Mouse (Mus musculus) thymus, adult 2 months (tissue): Measurements from ENCODE around the gene C1qtnf2. TPM values are rescaled to one million over a fixed set of nuclear protein-coding genes. Genes with fewer than 3 reads are reported as not detected.

Source experiments
- DNase-seq: peaks from one replicate; pipeline ENCODE4 v3.0.0; 2021
- H3K27ac ChIP-seq: fragments of 200-500 bp; 2 replicates; pipeline ENCODE4 v1.5.1; 2012; ENCODE audit warnings: low read length, control low read depth; ENCODE audit not compliant: control insufficient read depth, insufficient read depth
- H3K27me3 ChIP-seq: fragments of 200-500 bp; 2 replicates; pipeline ENCODE4 v1.6.1; 2012; ENCODE audit warnings: mild to moderate bottlenecking, low read length, moderate library complexity, mixed read lengths; ENCODE audit not compliant: control insufficient read depth, insufficient read depth
- H3K36me3 ChIP-seq: fragments of 200-500 bp; 2 replicates; pipeline ENCODE4 v1.6.1; 2012; ENCODE audit warnings: mild to moderate bottlenecking, low read length, moderate library complexity; ENCODE audit not compliant: control insufficient read depth, insufficient read depth
- H3K4me1 ChIP-seq: fragments of 200-500 bp; replicated peaks from 2 replicates; pipeline ENCODE4 v1.6.1; 2012; ENCODE audit warnings: low read length; ENCODE audit not compliant: control insufficient read depth, insufficient read depth
- H3K4me3 ChIP-seq: fragments of 200-500 bp; 2 replicates; pipeline ENCODE4 v1.5.1; 2012; ENCODE audit warnings: mild to moderate bottlenecking, low read length, control low read depth, moderate library complexity; ENCODE audit not compliant: control insufficient read depth, insufficient read depth
- CTCF ChIP-seq: fragments of 200-500 bp; IDR thresholded peaks from 2 replicates; pipeline ENCODE4 v1.5.1; 2012; ENCODE audit warnings: mild to moderate bottlenecking, control low read depth, low read length, moderate library complexity, borderline replicate concordance; ENCODE audit not compliant: control insufficient read depth, poor library complexity, insufficient read depth; ENCODE audit errors: extremely low read depth
- POLR2A ChIP-seq: fragments of 200-500 bp; IDR thresholded peaks from 2 replicates; pipeline ENCODE4 v1.6.1; 2012; ENCODE audit warnings: mild to moderate bottlenecking, low read length, control low read depth, moderate library complexity; ENCODE audit not compliant: control insufficient read depth, poor library complexity, insufficient read depth; ENCODE audit errors: extremely low read depth
- WGBS: fragments of 180-500 bp; shearing (Covaris S2); methylation state at CpG from one replicate; pipeline ENCODE4 v1.1.7; 2018; 5-methylcytosine and 5-hydroxymethylcytosine counted together
- polyA plus RNA-seq: library from polyadenylated mRNA; depleted of rRNA; stranded (reverse); fragments of >200 nt; gene quantifications from 2 replicates; pipeline ENCODE4 v1.2.3, GENCODE M21; 2012; rRNA removed

The C1qtnf2 gene
- polyA plus RNA-seq, 1 experiment, result 3.0 TPM

DNA sequence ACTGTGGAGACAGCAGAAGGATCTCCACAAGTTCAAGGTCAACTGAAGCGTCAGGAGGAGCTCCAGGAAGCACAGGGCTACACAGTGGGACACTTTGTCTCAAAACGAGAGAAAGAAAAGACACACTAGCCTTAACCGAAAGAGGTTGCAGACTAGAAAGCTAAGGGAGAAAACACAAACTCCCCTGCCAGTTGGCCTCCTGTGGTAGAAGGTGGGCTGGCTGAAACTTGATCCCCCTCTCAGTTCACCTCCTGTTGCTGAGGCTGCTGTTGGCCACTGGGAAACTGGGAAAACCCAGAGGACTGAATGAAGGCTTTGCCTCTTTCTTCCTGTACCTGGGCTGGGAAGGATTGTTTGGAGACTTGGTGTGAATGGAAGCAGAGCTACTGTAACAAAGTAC lies 56.0 kb downstream of the C1qtnf2 start:
- WGBS, result 86% methylated on average over 3 of the region's 3 CpGs
- H3K4me1 ChIP-seq, result peaks cover 3% of the 10 kb centered on the region

DNA sequence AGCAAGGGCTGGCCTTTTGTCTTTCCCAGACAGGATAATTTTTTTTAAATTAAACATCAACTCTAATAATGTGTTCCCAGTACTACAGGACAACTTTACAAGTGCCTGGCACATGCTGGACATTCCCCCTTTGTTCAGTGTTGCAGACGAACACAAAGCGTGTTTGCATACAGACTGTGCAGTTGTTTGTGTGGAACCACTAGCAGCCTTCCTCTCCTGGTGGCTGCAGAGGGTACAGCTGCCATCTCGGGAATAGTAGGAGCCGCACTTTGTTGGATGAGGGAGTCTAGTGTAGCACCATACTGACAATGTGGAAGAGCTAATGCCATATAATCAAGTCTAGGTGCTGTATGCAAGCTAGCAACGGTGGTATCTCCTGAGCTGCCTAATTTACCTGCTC lies 57.5 kb downstream of the C1qtnf2 start:
- DNase-seq, result no peak
- WGBS, result 97% methylated on average over 5 of the region's 5 CpGs

More for the DNA sequence above, 56.0 kb downstream of the C1qtnf2 start:
- no peaks in the 10 kb centered on the region for H3K36me3 ChIP-seq
- TF ChIP-seq POLR2A, result no peak
- H3K27me3 ChIP-seq, result no peaks in the 10 kb centered on the region
- no peak for DNase-seq
- no peak overlapping the region for H3K4me3 ChIP-seq
- no peak overlapping the region for H3K27ac ChIP-seq

GRCm38 (mm10) chr11:43537074-43537473 lies 63.0 kb downstream of the C1qtnf2 start:
- no peak for TF ChIP-seq CTCF
- no peak for TF ChIP-seq POLR2A
- Histone ChIP-seq H3K27me3 (no peaks in the 10 kb centered on the region), H3K27ac (no peak overlapping the region), H3K4me1 (no peaks in the 10 kb centered on the region), H3K4me3 (no peak overlapping the region), H3K36me3 (no peaks in the 10 kb centered on the region)
- no peak for DNase-seq
- WGBS, result 97% methylated on average over 6 of the region's 6 CpGs

More for the DNA sequence above, 57.5 kb downstream of the C1qtnf2 start:
- Histone ChIP-seq H3K4me1 (peaks cover 3% of the 10 kb centered on the region), H3K4me3 (no peak overlapping the region), H3K36me3 (no peaks in the 10 kb centered on the region), H3K27me3 (no peaks in the 10 kb centered on the region), H3K27ac (no peak overlapping the region)
- TF ChIP-seq CTCF (no peak), POLR2A (no peak)

- TF ChIP-seq POLR2A (no peak), CTCF (no peak)
- Histone ChIP-seq H3K27me3 (no peaks in the 10 kb centered on the region), H3K27ac (no peak overlapping the region), H3K4me3 (no peak overlapping the region), H3K36me3 (no peaks in the 10 kb centered on the region), H3K4me1 (peaks cover 16% of the 10 kb centered on the region)
- WGBS, result 89% methylated on average over 6 of the region's 6 CpGs
- no peak for DNase-seq
Observed at GRCm38 (mm10) chr11:43539863-43540262, 65.8 kb downstream of the C1qtnf2 start.

Other genes starting within 250 kb of the C1qtnf2 start
- gene Pttg1, start 48.0 kb upstream of the C1qtnf2 start, polyA plus RNA-seq, result 28.5 and 38.8 TPM in 2 replicates
- gene Slu7, start 40.5 kb upstream of the C1qtnf2 start, polyA plus RNA-seq, result 4.1 and 4.5 TPM in 2 replicates
- gene Ccnjl, start 54.5 kb downstream of the C1qtnf2 start, polyA plus RNA-seq, result 9.4 and 10.3 TPM in 2 replicates
- gene 4933415A04Rik, start 112.8 kb downstream of the C1qtnf2 start, polyA plus RNA-seq, result 0.59 and 0.81 TPM in 2 replicates
- gene Fabp6, start 127.3 kb downstream of the C1qtnf2 start, polyA plus RNA-seq, result 1.4 and 1.6 TPM in 2 replicates
- gene Pwwp2a, start 207.7 kb downstream of the C1qtnf2 start, polyA plus RNA-seq, result 35.0 and 40.9 TPM in 2 replicates